Mouse (Mus musculus): ENCODE data around the gene Cela3a. TPM values are rescaled to one million over a fixed set of nuclear protein-coding genes. Genes with fewer than 3 reads are reported as not detected.
A peak's percentile ranks its signal among the peaks of the same experiment; 100 is the strongest.

The Cela3a gene
- polyA plus RNA-seq, 1 experiment from 2014 or later: not detected

DNA sequence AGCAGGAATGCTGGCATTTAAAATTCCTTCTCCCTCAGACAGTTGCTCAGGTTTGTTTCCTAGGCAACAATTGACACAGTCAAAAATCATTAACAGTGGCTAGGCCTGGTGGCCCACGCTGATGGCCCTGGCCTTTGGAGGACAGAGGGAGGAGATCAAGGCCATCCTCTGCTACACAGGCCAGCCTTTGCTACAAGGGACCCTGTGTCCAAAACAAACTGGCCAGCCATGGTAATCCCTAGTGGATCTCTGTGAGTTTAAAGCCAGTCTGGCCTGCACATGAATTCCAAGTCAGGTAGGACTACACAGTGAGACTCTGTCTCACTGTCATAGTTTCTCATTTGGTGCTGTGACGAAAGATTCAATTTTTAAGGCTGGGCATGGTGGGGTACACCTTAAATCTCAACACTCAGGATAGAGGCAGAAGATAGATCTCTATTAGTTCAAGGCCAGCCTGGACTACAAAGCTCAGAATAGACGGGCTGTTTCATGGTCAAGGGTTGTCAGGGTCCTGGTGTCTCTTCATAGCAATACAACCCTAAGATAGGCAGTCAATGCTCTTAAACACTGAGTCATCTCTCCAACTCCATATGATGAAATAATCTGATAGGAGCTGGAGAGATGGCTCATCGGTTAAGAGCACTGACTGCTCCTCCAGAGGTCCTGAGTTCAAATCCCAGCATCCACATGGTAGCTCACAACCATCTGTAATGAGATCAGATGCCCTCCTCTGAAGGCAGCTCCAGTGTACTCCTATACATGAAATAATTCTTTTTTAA lies 31.9 kb downstream of the Cela3a start:
- H3K9me3 ChIP-seq (ENCODE audit: control insufficient read depth, low read length): no peaks in the 10 kb centered on the region
- H3K27ac ChIP-seq (ENCODE audit: low read depth, low read length): no peak overlapping the region
- H3K36me3 ChIP-seq (ENCODE audit: control insufficient read depth, insufficient read depth, low read length): no peaks in the 10 kb centered on the region
- no peaks in the 10 kb centered on the region for H3K27me3 ChIP-seq (replicated peaks; ENCODE audit: control insufficient read depth, insufficient read depth, low read length)
- no peak overlapping the region for H3K9ac ChIP-seq (ENCODE audit: low read depth, low read length)
- WGBS: 78% methylated on average over 4 of the region's 4 CpGs
- H3K4me3 ChIP-seq (ENCODE audit: low read length): no peak overlapping the region
- no peak overlapping the region for H3K4me2 ChIP-seq (ENCODE audit: low read length)
- peaks cover 4% of the 10 kb centered on the region; the same call in 1 of the 2 replicates for H3K4me1 ChIP-seq (ENCODE audit: control insufficient read depth, insufficient read depth, low read depth, low read length)
- no peak for ATAC-seq

DNA sequence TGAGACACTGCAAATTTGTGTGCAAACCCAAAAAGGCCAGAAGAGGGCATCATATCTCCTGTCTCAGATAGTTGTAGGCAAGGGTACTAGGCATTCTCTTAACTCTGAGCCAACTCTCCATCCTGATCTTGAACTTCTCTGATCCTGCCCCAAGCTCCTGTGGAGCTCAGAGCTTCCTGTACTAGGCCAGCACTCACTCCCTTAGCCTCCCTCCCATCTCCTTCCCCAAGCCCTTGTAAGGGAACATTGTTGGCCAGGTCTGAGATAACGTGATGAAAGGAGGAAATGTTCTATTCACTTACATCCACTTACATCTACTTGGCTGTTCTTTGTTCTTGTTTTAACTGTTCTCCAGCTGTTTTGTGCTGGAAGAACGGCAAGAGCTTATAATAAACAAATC lies 32.8 kb downstream of the Cela3a start:
- H3K4me1 ChIP-seq (ENCODE audit: control insufficient read depth, insufficient read depth, low read depth, low read length): peaks cover 4% of the 10 kb centered on the region; the same call in 1 of the 2 replicates
- no peaks in the 10 kb centered on the region for H3K27me3 ChIP-seq (replicated peaks; ENCODE audit: control insufficient read depth, insufficient read depth, low read length)
- ATAC-seq: no peak
- 79% methylated on average over 2 of the region's 2 CpGs for WGBS
- H3K9me3 ChIP-seq (ENCODE audit: control insufficient read depth, low read length): no peaks in the 10 kb centered on the region
- no peak overlapping the region for H3K4me3 ChIP-seq (ENCODE audit: low read length)
- no peak overlapping the region for H3K9ac ChIP-seq (ENCODE audit: low read depth, low read length)
- H3K4me2 ChIP-seq (ENCODE audit: low read length): no peak overlapping the region
- no peaks in the 10 kb centered on the region for H3K36me3 ChIP-seq (ENCODE audit: control insufficient read depth, insufficient read depth, low read length)
- H3K27ac ChIP-seq (ENCODE audit: low read depth, low read length): no peak overlapping the region

DNA sequence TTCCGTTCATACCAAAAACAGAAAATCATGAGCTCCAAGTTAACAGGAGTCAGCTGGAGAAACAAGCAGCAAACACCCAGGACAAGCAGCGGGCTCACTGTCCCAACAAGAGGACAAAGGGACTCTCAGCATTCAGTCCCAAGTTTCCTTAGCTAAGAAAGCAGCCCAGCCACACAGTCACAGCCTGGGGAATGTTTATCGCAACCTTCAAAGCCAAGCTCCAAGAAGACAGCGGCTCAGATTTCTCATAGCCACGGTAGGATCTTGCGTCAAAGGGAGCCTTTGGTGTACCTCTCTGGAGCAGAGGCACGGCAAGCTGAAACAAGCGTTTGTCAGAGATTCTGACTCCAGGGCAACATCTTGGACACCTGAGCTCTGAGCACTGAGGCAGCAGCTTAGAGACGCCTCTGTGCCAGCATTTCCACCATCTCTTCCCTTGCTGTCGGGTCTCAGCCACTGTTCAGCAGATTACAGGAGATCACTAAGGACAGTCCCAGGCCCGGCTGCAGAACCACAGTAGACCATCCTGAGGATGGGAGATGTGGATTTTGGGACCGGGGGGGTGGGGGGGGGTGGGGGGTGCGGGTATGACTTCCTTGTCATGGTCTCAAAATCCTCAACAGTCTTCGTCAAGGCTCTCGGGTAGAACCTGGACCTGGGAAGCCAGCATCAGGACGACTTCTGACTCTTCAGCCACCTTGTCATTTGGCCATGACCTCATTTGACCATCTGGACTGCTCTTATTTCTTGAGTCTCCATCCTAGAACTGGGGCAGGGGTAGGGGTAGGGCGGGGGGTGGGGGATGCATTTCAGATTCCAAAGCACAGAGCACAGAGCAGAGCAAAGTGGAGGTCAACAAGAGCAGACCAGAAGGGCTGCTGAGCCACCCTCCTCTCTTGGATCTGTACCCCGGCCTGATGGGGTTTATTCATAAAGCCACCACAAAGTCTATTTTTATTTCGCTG lies 34.0 kb downstream of the Cela3a start:
- H3K9ac ChIP-seq (ENCODE audit: low read depth, low read length): no peak overlapping the region
- ATAC-seq: no peak
- peaks cover under 1% of the 10 kb centered on the region; the same call in 1 of the 2 replicates for H3K4me1 ChIP-seq (ENCODE audit: control insufficient read depth, insufficient read depth, low read depth, low read length)
- H3K4me2 ChIP-seq (ENCODE audit: low read length): no peak overlapping the region
- H3K9me3 ChIP-seq (ENCODE audit: control insufficient read depth, low read length): no peaks in the 10 kb centered on the region
- no peaks in the 10 kb centered on the region for H3K36me3 ChIP-seq (ENCODE audit: control insufficient read depth, insufficient read depth, low read length)
- no peak overlapping the region for H3K4me3 ChIP-seq (ENCODE audit: low read length)
- no peak overlapping the region for H3K27ac ChIP-seq (ENCODE audit: low read depth, low read length)
- no peaks in the 10 kb centered on the region for H3K27me3 ChIP-seq (replicated peaks; ENCODE audit: control insufficient read depth, insufficient read depth, low read length)
- 59% methylated on average over 19 of the region's 19 CpGs for WGBS

- H3K27me3 ChIP-seq (replicated peaks; ENCODE audit: control insufficient read depth, insufficient read depth, low read length): no peaks in the 10 kb centered on the region
- H3K27ac ChIP-seq (ENCODE audit: low read depth, low read length): no peak overlapping the region
- WGBS: 55% methylated on average over 6 of the region's 6 CpGs
- ATAC-seq: no peak
- peaks cover 7% of the 10 kb centered on the region; the same call in 1 of the 2 replicates for H3K4me1 ChIP-seq (ENCODE audit: control insufficient read depth, insufficient read depth, low read depth, low read length)
- no peak overlapping the region for H3K4me2 ChIP-seq (ENCODE audit: low read length)
- H3K9ac ChIP-seq (ENCODE audit: low read depth, low read length): no peak overlapping the region
- H3K9me3 ChIP-seq (ENCODE audit: control insufficient read depth, low read length): no peaks in the 10 kb centered on the region
- no peak overlapping the region for H3K4me3 ChIP-seq (ENCODE audit: low read length)
- H3K36me3 ChIP-seq (ENCODE audit: control insufficient read depth, insufficient read depth, low read length): no peaks in the 10 kb centered on the region
Observed at GRCm38 (mm10) chr4:137373711-137374110, 35.9 kb downstream of the Cela3a start.

GRCm38 (mm10) chr4:137371596-137372523 lies 37.7 kb downstream of the Cela3a start:
- Histone ChIP-seq H3K4me3 (ENCODE audit: low read length) (no peak overlapping the region), H3K4me1 (ENCODE audit: control insufficient read depth, insufficient read depth, low read depth, low read length) (peaks cover 7% of the 10 kb centered on the region; the same call in 1 of the 2 replicates), H3K36me3 (ENCODE audit: control insufficient read depth, insufficient read depth, low read length) (no peaks in the 10 kb centered on the region), H3K4me2 (ENCODE audit: low read length) (no peak overlapping the region), H3K27ac (ENCODE audit: low read depth, low read length) (no peak overlapping the region), H3K9me3 (ENCODE audit: control insufficient read depth, low read length) (no peaks in the 10 kb centered on the region), H3K9ac (ENCODE audit: low read depth, low read length) (no peak overlapping the region), H3K27me3 (replicated peaks; ENCODE audit: control insufficient read depth, insufficient read depth, low read length) (no peaks in the 10 kb centered on the region)
- WGBS: 93% methylated on average over 16 of the region's 16 CpGs
- ATAC-seq: no peak

GRCm38 (mm10) chr4:137369954-137370750 lies 39.4 kb downstream of the Cela3a start:
- Histone ChIP-seq H3K4me2 (ENCODE audit: low read length) (peak overlapping the region; percentile 74), H3K27ac (ENCODE audit: low read depth, low read length) (peak overlapping the region; percentile 54), H3K27me3 (replicated peaks; ENCODE audit: control insufficient read depth, insufficient read depth, low read length) (no peaks in the 10 kb centered on the region), H3K4me1 (ENCODE audit: control insufficient read depth, insufficient read depth, low read depth, low read length) (peaks cover 7% of the 10 kb centered on the region; the same call in 1 of the 2 replicates), H3K4me3 (ENCODE audit: low read length) (peak overlapping the region; percentile 39), H3K36me3 (ENCODE audit: control insufficient read depth, insufficient read depth, low read length) (no peaks in the 10 kb centered on the region), H3K9ac (ENCODE audit: low read depth, low read length) (peak overlapping the region; percentile 69), H3K9me3 (ENCODE audit: control insufficient read depth, low read length) (no peaks in the 10 kb centered on the region)
- 5% methylated on average over 28 of the region's 29 CpGs for WGBS
- peak; percentile 67; the same call in 1 of the 2 replicates for ATAC-seq

DNA sequence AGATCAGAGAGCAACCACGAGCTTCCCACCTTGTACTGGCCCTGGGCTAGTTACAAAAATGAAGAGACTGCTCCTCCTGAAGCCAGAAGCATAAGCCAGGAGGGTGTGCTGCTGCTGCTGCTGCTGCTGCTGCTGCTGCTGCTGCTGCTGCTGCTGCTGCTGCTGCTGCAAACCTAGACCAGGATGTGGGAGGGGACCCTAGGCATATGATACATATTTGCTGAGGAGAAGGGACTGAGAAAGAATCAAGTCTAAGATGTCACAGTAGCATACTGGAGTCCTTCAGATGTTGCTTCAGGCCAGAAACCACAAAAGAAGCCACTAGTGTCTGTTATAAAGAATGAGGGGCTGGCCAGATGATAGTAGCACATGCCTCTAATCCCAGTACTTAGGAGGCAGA lies 41.4 kb downstream of the Cela3a start:
- H3K4me3 ChIP-seq (ENCODE audit: low read length): no peak overlapping the region
- H3K36me3 ChIP-seq (ENCODE audit: control insufficient read depth, insufficient read depth, low read length): no peaks in the 10 kb centered on the region
- 31% methylated on average over 1 of the region's 1 CpGs for WGBS
- no peaks in the 10 kb centered on the region for H3K27me3 ChIP-seq (replicated peaks; ENCODE audit: control insufficient read depth, insufficient read depth, low read length)
- no peak for ATAC-seq
- no peak overlapping the region for H3K9ac ChIP-seq (ENCODE audit: low read depth, low read length)
- peaks cover 7% of the 10 kb centered on the region; the same call in 1 of the 2 replicates for H3K4me1 ChIP-seq (ENCODE audit: control insufficient read depth, insufficient read depth, low read depth, low read length)
- H3K4me2 ChIP-seq (ENCODE audit: low read length): no peak overlapping the region
- H3K27ac ChIP-seq (ENCODE audit: low read depth, low read length): no peak overlapping the region
- H3K9me3 ChIP-seq (ENCODE audit: control insufficient read depth, low read length): no peaks in the 10 kb centered on the region

Data from hindbrain, embryonic 16.5 days (tissue).